Mouse (Mus musculus): ENCODE data around the gene Dennd6a. TPM values are rescaled to one million over a fixed set of nuclear protein-coding genes. Genes with fewer than 3 reads are reported as not detected.
"Not testable (repeated sequence)": the region's sequence is repeated elsewhere in the genome, so short reads cannot be mapped to it uniquely, and the experiment has no call there.

Gene Dennd6a
- polyA plus RNA-seq, 1 experiment from 2014 or later: 26.4 TPM

- Histone ChIP-seq H3K9ac (ENCODE audit: low read length) (no peak overlapping the region), H3K9me3 (ENCODE audit: control insufficient read depth, low read length) (no peaks in the 10 kb centered on the region), H3K27ac (ENCODE audit: low read length) (no peak overlapping the region), H3K4me3 (ENCODE audit: low read length) (no peak overlapping the region), H3K27me3 (ENCODE audit: control insufficient read depth, insufficient read depth, low read depth, low read length) (no peaks in the 10 kb centered on the region), H3K4me2 (ENCODE audit: low read depth, low read length) (no peak overlapping the region), H3K4me1 (replicated peaks; ENCODE audit: control insufficient read depth, insufficient read depth, low read length) (peaks cover 15% of the 10 kb centered on the region), H3K36me3 (ENCODE audit: control insufficient read depth, insufficient read depth, low read length) (peaks cover 1% of the 10 kb centered on the region)
- no peak for ATAC-seq (ENCODE audit: low read depth)
These were observed 97.3 kb downstream of the Dennd6a start for GRCm38 (mm10) chr14:26670964-26671363.

GRCm38 (mm10) chr14:26671870-26672615 lies 98.4 kb downstream of the Dennd6a start:
- H3K9ac ChIP-seq (ENCODE audit: low read length); H3K27me3 ChIP-seq (ENCODE audit: control insufficient read depth, insufficient read depth, low read depth, low read length); H3K4me3 ChIP-seq (ENCODE audit: low read length); H3K36me3 ChIP-seq (ENCODE audit: control insufficient read depth, insufficient read depth, low read length); H3K27ac ChIP-seq (ENCODE audit: low read length); ATAC-seq (ENCODE audit: low read depth); H3K4me2 ChIP-seq (ENCODE audit: low read depth, low read length); H3K9me3 ChIP-seq (ENCODE audit: control insufficient read depth, low read length): not testable (repeated sequence)
- WGBS: 49% methylated on average over 17 of the region's 17 CpGs
- H3K4me1 ChIP-seq (replicated peaks; ENCODE audit: control insufficient read depth, insufficient read depth, low read length): peaks cover 10% of the 10 kb centered on the region

DNA sequence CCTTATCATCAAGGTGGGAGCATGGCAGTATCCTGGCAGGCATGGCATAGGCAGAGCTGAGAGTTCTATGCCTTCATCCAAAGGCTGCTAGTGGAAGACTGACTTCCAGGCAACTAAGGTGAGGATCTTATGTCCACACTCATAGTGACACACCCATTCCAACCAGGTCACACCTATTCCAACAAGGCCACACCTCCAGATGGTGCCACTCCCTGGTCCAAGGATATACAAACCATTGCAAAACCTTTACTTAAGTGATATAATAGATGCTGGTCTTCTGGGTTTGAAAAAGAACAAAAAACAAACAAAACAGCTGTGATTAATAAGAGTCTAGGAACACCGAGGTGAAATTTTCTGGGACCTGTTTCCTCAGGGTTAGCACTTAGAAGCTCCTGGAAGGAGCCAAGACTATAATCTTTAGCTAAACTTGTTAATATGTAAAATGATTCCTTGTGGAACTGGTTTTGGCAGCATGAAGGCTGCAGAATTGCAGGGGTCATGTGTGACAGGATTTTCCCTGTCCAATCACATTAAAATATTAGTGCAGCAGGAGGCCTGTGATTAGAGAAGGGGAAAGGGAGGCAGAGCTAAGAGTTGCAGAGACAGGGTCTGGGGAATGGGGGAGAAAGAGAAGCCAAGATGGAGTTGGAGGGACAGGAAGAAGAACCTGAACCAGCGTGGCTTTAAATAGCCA lies 101.0 kb downstream of the Dennd6a start:
- H3K4me3 ChIP-seq (ENCODE audit: low read length); H3K27ac ChIP-seq (ENCODE audit: low read length); H3K36me3 ChIP-seq (ENCODE audit: control insufficient read depth, insufficient read depth, low read length); H3K27me3 ChIP-seq (ENCODE audit: control insufficient read depth, insufficient read depth, low read depth, low read length); ATAC-seq (ENCODE audit: low read depth); H3K9ac ChIP-seq (ENCODE audit: low read length); H3K9me3 ChIP-seq (ENCODE audit: control insufficient read depth, low read length); H3K4me1 ChIP-seq (replicated peaks; ENCODE audit: control insufficient read depth, insufficient read depth, low read length); H3K4me2 ChIP-seq (ENCODE audit: low read depth, low read length): not testable (repeated sequence)
- WGBS: 70% methylated on average over 2 of the region's 2 CpGs

- no peak overlapping the region for H3K9ac ChIP-seq (ENCODE audit: low read length)
- peaks cover 3% of the 10 kb centered on the region for H3K4me1 ChIP-seq (replicated peaks; ENCODE audit: control insufficient read depth, insufficient read depth, low read length)
- H3K36me3 ChIP-seq (ENCODE audit: control insufficient read depth, insufficient read depth, low read length): no peaks in the 10 kb centered on the region
- H3K27me3 ChIP-seq (ENCODE audit: control insufficient read depth, insufficient read depth, low read depth, low read length): no peaks in the 10 kb centered on the region
- ATAC-seq (ENCODE audit: low read depth): no peak
- no peak overlapping the region for H3K27ac ChIP-seq (ENCODE audit: low read length)
- WGBS: 15% methylated on average over 12 of the region's 12 CpGs
- H3K9me3 ChIP-seq (ENCODE audit: control insufficient read depth, low read length): no peaks in the 10 kb centered on the region
- no peak overlapping the region for H3K4me3 ChIP-seq (ENCODE audit: low read length)
- H3K4me2 ChIP-seq (ENCODE audit: low read depth, low read length): no peak overlapping the region
These were observed 101.7 kb downstream of the Dennd6a start for GRCm38 (mm10) chr14:26675371-26675770.

DNA sequence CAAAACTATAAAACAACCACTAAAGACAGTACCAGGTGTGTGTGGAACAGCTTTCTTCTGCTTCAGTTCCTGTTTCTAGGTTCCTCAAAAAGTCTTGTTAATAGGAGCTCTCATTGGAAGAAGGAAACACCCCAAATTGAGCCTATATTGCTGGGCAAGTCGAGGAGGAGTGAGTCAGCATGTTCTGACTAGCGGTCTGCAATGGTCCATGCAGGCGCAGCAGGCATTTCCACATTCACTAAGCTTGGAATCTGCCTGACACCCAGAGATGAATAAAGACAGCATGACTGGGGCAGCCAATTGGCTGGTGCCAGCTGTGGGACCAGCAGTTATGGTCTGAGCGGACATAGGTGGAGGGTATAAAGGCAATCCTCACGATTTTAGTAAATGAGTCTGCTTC lies 102.1 kb downstream of the Dennd6a start:
- Histone ChIP-seq H3K9me3 (ENCODE audit: control insufficient read depth, low read length) (no peaks in the 10 kb centered on the region), H3K36me3 (ENCODE audit: control insufficient read depth, insufficient read depth, low read length) (no peaks in the 10 kb centered on the region), H3K4me2 (ENCODE audit: low read depth, low read length) (no peak overlapping the region), H3K27me3 (ENCODE audit: control insufficient read depth, insufficient read depth, low read depth, low read length) (no peaks in the 10 kb centered on the region), H3K4me1 (replicated peaks; ENCODE audit: control insufficient read depth, insufficient read depth, low read length) (no peaks in the 10 kb centered on the region), H3K4me3 (ENCODE audit: low read length) (no peak overlapping the region), H3K27ac (ENCODE audit: low read length) (no peak overlapping the region), H3K9ac (ENCODE audit: low read length) (no peak overlapping the region)
- no peak for ATAC-seq (ENCODE audit: low read depth)
- 76% methylated on average over 5 of the region's 5 CpGs for WGBS

Small RNAs within 50 kb of the gene (microRNA-seq; reads per million reads assigned to microRNA genes)
- gene Mir7672: 0.79 reads per million

Other genes with a start within 250 kb of the Dennd6a start
- gene Slmap, start 38.9 kb upstream of the Dennd6a start, polyA plus RNA-seq (2015; fragmentation: Nextera tagmentation; extraction: Ambion mirVana): 22.8 and 23.5 TPM in 2 replicates
- 555 and 584 TPM in 2 replicates for gene Arf4, start 64.2 kb downstream of the Dennd6a start, polyA plus RNA-seq (2015; fragmentation: Nextera tagmentation; extraction: Ambion mirVana)
- gene Pde12, start 96.0 kb downstream of the Dennd6a start, polyA plus RNA-seq (2015; fragmentation: Nextera tagmentation; extraction: Ambion mirVana): 8.0 and 8.3 TPM in 2 replicates
- gene Dnah12, start 119.4 kb downstream of the Dennd6a start, polyA plus RNA-seq (2015; fragmentation: Nextera tagmentation; extraction: Ambion mirVana): 0.93 and 1.1 TPM in 2 replicates

All from lung, embryonic 16.5 days (tissue).